Mouse (Mus musculus) C2C12 (cell line): ENCODE measurements around the gene Alx1.

Source experiments
- CTCF ChIP-seq: IDR thresholded peaks from one replicate; pipeline ENCODE4 v1.5.1; 2011; ENCODE audit not compliant: control insufficient read depth, insufficient read depth, insufficient read length
- USF1 ChIP-seq: IDR thresholded peaks from one replicate; pipeline ENCODE4 v1.6.1; 2011; ENCODE audit warnings: low read depth, mild to moderate bottlenecking, control low read depth, moderate library complexity

GRCm38 (mm10) chr10:102959602-102960001, 70.4 kb downstream of the Alx1 start:
- TF ChIP-seq CTCF (no peak), USF1 (no peak)
